Mouse (Mus musculus): ENCODE measurements at regions not wholly inside any gene's neighbourhood (a gene's known extent, or its start where the extent isn't known, plus 50 kb on each side); places are given as distances from the start of the nearest gene placed in this dataset.

DNA sequence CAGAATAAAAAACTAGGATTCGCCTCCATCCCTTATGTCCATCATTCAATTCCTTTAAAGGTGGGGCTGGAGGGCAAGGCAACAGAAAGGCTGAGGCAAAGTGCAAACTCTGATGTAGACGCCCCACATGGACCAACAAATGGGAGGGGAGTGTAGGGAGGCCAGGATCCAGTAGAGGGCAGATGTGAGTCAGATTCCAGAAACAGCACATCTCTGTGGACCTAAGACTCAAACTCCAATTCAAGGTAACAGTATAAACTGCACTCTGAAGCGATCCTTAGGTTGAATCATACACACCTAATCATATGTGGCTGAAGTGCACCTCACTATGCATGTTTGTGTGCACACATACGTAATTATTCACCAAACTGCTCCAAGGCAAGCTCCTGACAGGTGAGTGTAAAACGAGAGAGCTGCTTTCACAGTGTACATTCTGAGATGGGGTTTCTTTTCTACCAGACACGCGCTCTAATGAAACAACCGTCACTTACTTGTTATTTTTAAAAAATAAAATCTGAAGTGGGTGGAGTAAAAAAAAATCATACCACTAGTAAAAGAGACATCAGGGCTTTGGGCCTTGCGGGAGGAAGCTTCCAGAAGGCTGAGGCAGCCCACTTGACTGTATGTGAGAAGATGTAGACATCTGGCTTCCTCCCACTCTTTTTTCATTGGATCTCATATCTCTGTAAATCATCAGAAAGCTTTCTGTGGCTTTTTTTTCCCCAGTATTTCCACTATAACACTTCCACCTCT, 60.6 kb upstream of the Ssx2ip start:
- Histone ChIP-seq H3K36me3 (ENCODE audit: control insufficient read depth, insufficient read depth, low read length) (no peaks in the 10 kb centered on the region), H3K27me3 (ENCODE audit: control insufficient read depth, insufficient read depth, low read length) (no peaks in the 10 kb centered on the region), H3K79me2 (replicated peaks; ENCODE audit: control insufficient read depth, insufficient read depth, low read length) (no peaks in the 10 kb centered on the region), H3K27ac (no peak overlapping the region), H3K9ac (ENCODE audit: low read depth, low read length) (no peak overlapping the region), H3K4me1 (ENCODE audit: control insufficient read depth, insufficient read depth, low read length) (no peaks in the 10 kb centered on the region; the same call in 1 of the 2 replicates), H3K4me3 (no peak overlapping the region)
- 60% methylated on average over 9 of the region's 9 CpGs for WGBS
- intact Hi-C loops (cut with DNase I), result loop anchor here (1.0 to 5.0 kb wide), 3 partner anchors 138 to 439 kb away; no protein-coding TSS in a partner anchor
- TF ChIP-seq POLR2A (IDR thresholded peaks at IDR 0.05; ENCODE audit: insufficient read depth, low read depth, low read length) (no peak), EP300 (IDR thresholded peaks at IDR 0.05; ENCODE audit: insufficient read depth, low read depth, low read length) (no peak), CTCF (IDR thresholded peaks at IDR 0.05) (peak; percentile 87)
- peak; percentile 33 to 63 for DNase-seq

DNA sequence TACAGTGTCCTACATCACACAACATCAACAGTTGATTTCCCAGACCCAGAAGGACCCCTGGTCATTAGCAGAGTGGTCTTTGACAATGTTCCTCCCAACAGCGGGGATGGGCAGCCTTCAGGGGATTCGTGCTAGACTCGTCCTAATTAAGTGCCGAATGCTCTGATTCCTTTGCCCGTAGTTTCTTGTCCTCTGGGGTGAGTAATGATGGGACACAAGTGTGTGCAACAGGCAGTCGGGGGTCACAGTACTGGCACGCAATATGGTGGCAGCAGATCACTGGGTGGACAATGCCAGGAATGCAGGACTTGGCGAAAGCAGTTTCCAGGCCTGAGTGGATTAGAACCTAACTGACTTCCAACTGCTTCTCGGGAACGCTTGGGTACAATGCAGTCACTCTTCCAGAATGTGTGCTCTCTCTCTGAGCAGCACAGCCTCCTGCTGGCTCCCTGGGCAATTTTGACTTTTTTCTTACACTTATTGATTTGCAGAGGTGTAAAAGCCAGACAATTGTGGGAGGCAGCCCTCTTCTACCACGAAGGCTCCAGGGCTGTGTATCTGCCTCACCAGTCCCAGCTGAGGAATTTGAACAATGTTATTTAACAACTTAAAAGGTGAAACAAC, 59.9 kb upstream of the Ssx2ip start:
- Histone ChIP-seq H3K36me3 (ENCODE audit: control insufficient read depth, insufficient read depth, low read length) (no peaks in the 10 kb centered on the region), H3K4me3 (no peak overlapping the region), H3K27me3 (ENCODE audit: control insufficient read depth, insufficient read depth, low read length) (no peaks in the 10 kb centered on the region), H3K9ac (ENCODE audit: low read depth, low read length) (no peak overlapping the region), H3K79me2 (replicated peaks; ENCODE audit: control insufficient read depth, insufficient read depth, low read length) (no peaks in the 10 kb centered on the region), H3K27ac (no peak overlapping the region), H3K4me1 (ENCODE audit: control insufficient read depth, insufficient read depth, low read length) (no peaks in the 10 kb centered on the region; the same call in 1 of the 2 replicates)
- intact Hi-C loops (cut with DNase I), result loop anchor here (1.0 to 5.0 kb wide), 7 partner anchors 138 to 602 kb away; partner anchors contain the start of genes Gng5 and Spata1
- DNase-seq, result no peak
- 86% methylated on average over 11 of the region's 11 CpGs for WGBS
- TF ChIP-seq EP300 (IDR thresholded peaks at IDR 0.05; ENCODE audit: insufficient read depth, low read depth, low read length) (no peak), POLR2A (IDR thresholded peaks at IDR 0.05; ENCODE audit: insufficient read depth, low read depth, low read length) (no peak), CTCF (IDR thresholded peaks at IDR 0.05) (no peak)

DNA sequence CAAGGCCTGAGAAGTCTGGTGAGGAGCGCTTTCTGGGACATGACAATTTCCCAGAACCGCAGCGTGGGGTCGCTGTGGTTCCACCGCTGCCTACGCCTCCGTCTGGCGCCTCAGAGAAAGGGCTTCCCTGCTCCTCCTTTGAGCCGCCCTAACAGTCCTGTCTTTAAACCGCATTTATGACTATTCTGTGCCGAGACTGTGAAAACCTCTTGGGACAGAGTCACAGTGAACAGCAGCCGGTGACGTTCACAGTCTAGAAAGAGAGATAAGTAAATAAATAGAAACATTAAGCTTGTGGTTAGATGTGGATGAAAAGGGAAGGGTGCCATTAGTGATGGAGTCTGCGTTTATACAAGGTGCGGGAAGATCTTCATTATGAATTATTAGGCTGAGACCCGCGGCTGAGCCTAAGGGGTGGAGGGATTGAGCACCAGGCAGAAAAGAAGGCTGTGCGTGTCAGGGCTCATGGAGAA, 59.1 kb upstream of the Ssx2ip start:
- H3K36me3 ChIP-seq (ENCODE audit: control insufficient read depth, insufficient read depth, low read length), result no peaks in the 10 kb centered on the region
- TF ChIP-seq EP300 (IDR thresholded peaks at IDR 0.05; ENCODE audit: insufficient read depth, low read depth, low read length) (peak; percentile 82), CTCF (IDR thresholded peaks at IDR 0.05) (peak; percentile 97; the same call in 1 of the 2 replicates), POLR2A (IDR thresholded peaks at IDR 0.05; ENCODE audit: insufficient read depth, low read depth, low read length) (no peak)
- H3K9ac ChIP-seq (ENCODE audit: low read depth, low read length), result no peak overlapping the region
- intact Hi-C loops (cut with DNase I), result loop anchor here (1.0 to 5.0 kb wide), 5 partner anchors 152 to 601 kb away; partner anchors contain the start of genes Gng5 and Spata1
- WGBS, result 9% methylated on average over 18 of the region's 18 CpGs
- no peaks in the 10 kb centered on the region; the same call in 1 of the 2 replicates for H3K4me1 ChIP-seq (ENCODE audit: control insufficient read depth, insufficient read depth, low read length)
- H3K27ac ChIP-seq, result no peak overlapping the region
- no peak overlapping the region; the same call in 1 of the 2 replicates for H3K4me3 ChIP-seq
- H3K79me2 ChIP-seq (replicated peaks; ENCODE audit: control insufficient read depth, insufficient read depth, low read length), result no peaks in the 10 kb centered on the region
- peak; percentile 53 to 72 for DNase-seq
- no peaks in the 10 kb centered on the region for H3K27me3 ChIP-seq (ENCODE audit: control insufficient read depth, insufficient read depth, low read length)

DNA sequence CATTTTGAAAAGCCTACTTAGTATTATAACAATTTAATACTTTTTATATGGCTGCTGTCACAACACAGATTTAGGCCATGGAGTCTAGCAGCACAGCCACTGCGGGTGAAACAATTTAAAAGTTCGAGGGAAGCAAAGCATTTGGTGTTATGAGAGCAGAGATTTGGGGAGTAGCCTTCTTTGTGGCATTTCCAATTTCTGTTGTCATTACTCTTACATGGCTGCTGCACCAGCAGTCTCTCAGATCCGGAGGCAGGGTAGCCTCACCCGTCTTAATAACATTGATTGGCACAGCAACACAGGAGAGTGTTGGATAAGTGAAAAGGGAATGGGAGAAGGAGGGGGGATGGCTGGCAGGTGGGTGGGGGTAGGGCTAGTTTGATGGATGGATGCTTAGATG, 58.5 kb upstream of the Ssx2ip start:
- Histone ChIP-seq H3K4me1 (ENCODE audit: control insufficient read depth, insufficient read depth, low read length) (no peaks in the 10 kb centered on the region; the same call in 1 of the 2 replicates), H3K27me3 (ENCODE audit: control insufficient read depth, insufficient read depth, low read length) (no peaks in the 10 kb centered on the region), H3K9ac (ENCODE audit: low read depth, low read length) (no peak overlapping the region), H3K27ac (no peak overlapping the region), H3K4me3 (no peak overlapping the region), H3K79me2 (replicated peaks; ENCODE audit: control insufficient read depth, insufficient read depth, low read length) (no peaks in the 10 kb centered on the region), H3K36me3 (ENCODE audit: control insufficient read depth, insufficient read depth, low read length) (no peaks in the 10 kb centered on the region)
- intact Hi-C loops (cut with DNase I), result loop anchor here (1.0 to 5.0 kb wide), 5 partner anchors 151 to 600 kb away; partner anchors contain the start of genes Gng5 and Spata1
- DNase-seq, result no peak
- 71% methylated on average over 4 of the region's 4 CpGs for WGBS
- no peak for TF ChIP-seq EP300 (IDR thresholded peaks at IDR 0.05; ENCODE audit: insufficient read depth, low read depth, low read length)
- no peak for TF ChIP-seq CTCF (IDR thresholded peaks at IDR 0.05)
- TF ChIP-seq POLR2A (IDR thresholded peaks at IDR 0.05; ENCODE audit: insufficient read depth, low read depth, low read length), result no peak

DNA sequence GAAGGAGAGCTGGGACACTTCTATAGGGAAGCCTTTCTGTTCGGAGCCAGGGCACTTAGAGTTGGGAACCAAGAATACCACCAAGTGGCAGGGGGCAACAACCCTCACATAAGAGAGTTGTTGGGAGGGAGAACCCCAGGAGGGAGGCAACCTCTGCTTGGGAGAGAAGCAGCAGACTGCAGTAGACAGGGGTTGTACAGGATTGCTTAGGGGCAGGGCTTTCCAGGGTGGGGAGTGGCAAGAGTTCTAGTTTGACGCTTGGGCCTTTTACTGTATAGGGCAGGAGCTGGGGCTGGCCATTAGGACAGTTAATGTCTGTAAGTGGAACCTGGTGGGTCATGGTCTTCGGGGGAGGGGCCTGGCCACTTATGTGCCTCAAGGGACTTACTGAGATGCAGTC, 57.1 kb upstream of the Ssx2ip start:
- no peak for TF ChIP-seq CTCF (IDR thresholded peaks at IDR 0.05)
- Histone ChIP-seq H3K9ac (ENCODE audit: low read depth, low read length) (no peak overlapping the region), H3K4me3 (no peak overlapping the region), H3K27ac (no peak overlapping the region), H3K27me3 (ENCODE audit: control insufficient read depth, insufficient read depth, low read length) (no peaks in the 10 kb centered on the region), H3K79me2 (replicated peaks; ENCODE audit: control insufficient read depth, insufficient read depth, low read length) (no peaks in the 10 kb centered on the region), H3K36me3 (ENCODE audit: control insufficient read depth, insufficient read depth, low read length) (no peaks in the 10 kb centered on the region), H3K4me1 (ENCODE audit: control insufficient read depth, insufficient read depth, low read length) (no peaks in the 10 kb centered on the region; the same call in 1 of the 2 replicates)
- DNase-seq, result no peak
- WGBS, result 83% methylated on average over 3 of the region's 3 CpGs
- intact Hi-C loops (cut with DNase I), result loop anchor here (5.0 kb wide), 2 partner anchors 150 to 215 kb away; partner anchors contain the start of genes Gng5 and Spata1

Measured in heart, adult 2 months (tissue).